Mouse (Mus musculus) ES-Bruce4 (cell line): ENCODE results near the gene Gm49425. TPM values are rescaled to one million over a fixed set of nuclear protein-coding genes. Genes with fewer than 3 reads are reported as not detected.

Experiments used
- H3K27ac ChIP-seq: 2 replicates; pipeline ENCODE4 v1.5.1; 2012; ENCODE audit warnings: low read length, inconsistent platforms; ENCODE audit not compliant: insufficient read depth
- H3K27me3 ChIP-seq: 2 replicates; pipeline ENCODE4 v1.6.1; 2012; ENCODE audit warnings: mild to moderate bottlenecking, low read length, inconsistent platforms; ENCODE audit not compliant: control insufficient read depth, poor library complexity, insufficient read depth, severe bottlenecking
- H3K36me3 ChIP-seq: 2 replicates; pipeline ENCODE4 v1.6.1; 2012; ENCODE audit warnings: inconsistent platforms, mild to moderate bottlenecking, low read length, moderate library complexity; ENCODE audit not compliant: control insufficient read depth, poor library complexity, insufficient read depth, severe bottlenecking
- H3K4me1 ChIP-seq: one replicate; pipeline ENCODE4 v1.8.1; 2011; ENCODE audit warnings: low read length; ENCODE audit not compliant: control insufficient read depth, insufficient read depth
- H3K4me3 ChIP-seq: 2 replicates; pipeline ENCODE4 v1.5.1; 2011; ENCODE audit warnings: low read depth, mild to moderate bottlenecking, low read length
- H3K9ac ChIP-seq: 2 replicates; pipeline ENCODE4 v1.6.1; 2012; ENCODE audit warnings: low read depth, mild to moderate bottlenecking, inconsistent platforms; ENCODE audit not compliant: poor library complexity, severe bottlenecking
- H3K9me3 ChIP-seq: replicated peaks from 2 replicates; pipeline ENCODE4 v1.6.1; 2012; ENCODE audit warnings: mild to moderate bottlenecking, low read length, inconsistent platforms; ENCODE audit not compliant: control insufficient read depth, poor library complexity, insufficient read depth, severe bottlenecking
- CTCF ChIP-seq: IDR thresholded peaks from one replicate; pipeline ENCODE4 v1.8.1; 2011; ENCODE audit warnings: low read depth, low read length
- EP300 ChIP-seq: IDR thresholded peaks from 2 replicates; pipeline ENCODE4 v1.6.1; 2011; ENCODE audit warnings: low read depth, low read length; ENCODE audit not compliant: insufficient read depth
- POLR2A ChIP-seq: IDR thresholded peaks from one replicate; pipeline ENCODE4 v1.8.1; 2011; ENCODE audit warnings: low read length; ENCODE audit not compliant: insufficient read depth
- polyA plus RNA-seq: library from polyadenylated mRNA; stranded (reverse); fragments of >200 nt; gene quantifications from 2 replicates; pipeline ENCODE4 v1.2.4, GENCODE M21; 2011; ENCODE audit warnings: low read depth; ENCODE audit not compliant: missing spikeins, insufficient read depth, insufficient read length

Gm49425 gene
- polyA plus RNA-seq, 1 experiment: not detected

- H3K9me3 ChIP-seq: no peaks in the 10 kb centered on the region
Measured at GRCm38 (mm10) chr15:101522556-101523232, 5.6 kb upstream of the Gm49425 start.

GRCm38 (mm10) chr15:101519792-101520191 lies 2.7 kb upstream of the Gm49425 start:
- Histone ChIP-seq H3K27me3 (no peaks in the 10 kb centered on the region), H3K4me1 (no peaks in the 10 kb centered on the region), H3K4me3 (no peak overlapping the region), H3K36me3 (no peaks in the 10 kb centered on the region), H3K9ac (no peak overlapping the region), H3K9me3 (no peaks in the 10 kb centered on the region), H3K27ac (no peak overlapping the region)
- TF ChIP-seq CTCF (peak; percentile 84), POLR2A (no peak)

More at GRCm38 (mm10) chr15:101522556-101523232, 5.6 kb upstream of the Gm49425 start:
- no peak overlapping the region for H3K4me3 ChIP-seq
- H3K27ac ChIP-seq: no peak overlapping the region
- TF ChIP-seq EP300: no peak
- no peak for TF ChIP-seq CTCF
- TF ChIP-seq POLR2A: no peak
- no peaks in the 10 kb centered on the region for H3K4me1 ChIP-seq
- no peaks in the 10 kb centered on the region for H3K36me3 ChIP-seq
- no peak overlapping the region for H3K9ac ChIP-seq
- H3K27me3 ChIP-seq: no peaks in the 10 kb centered on the region

- TF ChIP-seq POLR2A (no peak), CTCF (no peak), EP300 (no peak)
- Histone ChIP-seq H3K9ac (no peak overlapping the region), H3K4me1 (no peaks in the 10 kb centered on the region), H3K27ac (no peak overlapping the region), H3K4me3 (no peak overlapping the region), H3K27me3 (no peaks in the 10 kb centered on the region), H3K9me3 (no peaks in the 10 kb centered on the region), H3K36me3 (no peaks in the 10 kb centered on the region)
Measured at GRCm38 (mm10) chr15:101508247-101508646, 8.8 kb downstream of the Gm49425 start.

- Histone ChIP-seq H3K9ac (no peak overlapping the region), H3K27me3 (no peaks in the 10 kb centered on the region), H3K27ac (no peak overlapping the region), H3K4me1 (no peaks in the 10 kb centered on the region), H3K4me3 (no peak overlapping the region), H3K36me3 (no peaks in the 10 kb centered on the region), H3K9me3 (no peaks in the 10 kb centered on the region)
- TF ChIP-seq EP300: no peak
- TF ChIP-seq POLR2A: no peak
- TF ChIP-seq CTCF: no peak
Measured at GRCm38 (mm10) chr15:101506896-101507758, 9.9 kb downstream of the Gm49425 start.

- H3K27ac ChIP-seq: no peak overlapping the region
- no peak overlapping the region for H3K9ac ChIP-seq
- TF ChIP-seq EP300 (no peak), CTCF (peak; percentile 66), POLR2A (no peak)
- no peaks in the 10 kb centered on the region for H3K4me1 ChIP-seq
- H3K4me3 ChIP-seq: no peak overlapping the region
- no peaks in the 10 kb centered on the region for H3K36me3 ChIP-seq
- H3K27me3 ChIP-seq: no peaks in the 10 kb centered on the region
- no peaks in the 10 kb centered on the region for H3K9me3 ChIP-seq
Measured at GRCm38 (mm10) chr15:101497181-101497580, 19.9 kb downstream of the Gm49425 start.

- no peaks in the 10 kb centered on the region for H3K36me3 ChIP-seq
- TF ChIP-seq POLR2A: no peak
- TF ChIP-seq EP300: no peak
- no peak for TF ChIP-seq CTCF
- no peak overlapping the region for H3K9ac ChIP-seq
- no peak overlapping the region for H3K4me3 ChIP-seq
- no peak overlapping the region for H3K27ac ChIP-seq
- no peaks in the 10 kb centered on the region for H3K9me3 ChIP-seq
- H3K4me1 ChIP-seq: no peaks in the 10 kb centered on the region
- no peaks in the 10 kb centered on the region for H3K27me3 ChIP-seq
Measured at GRCm38 (mm10) chr15:101495266-101495665, 21.8 kb downstream of the Gm49425 start.
